Mouse (Mus musculus): ENCODE measurements around the gene Ndufa6. TPM values are rescaled to one million over a fixed set of nuclear protein-coding genes. Genes with fewer than 3 reads are reported as not detected.

Gene Ndufa6
- polyA plus RNA-seq (2014; fragmentation: Illumina TruSeq; extraction: RNeasy Lipid Tissue Mini Kit (QIAGEN cat#74804)), result 257 TPM

GRCm38 (mm10) chr15:82354126-82354945 is at the start of gene Ndufa6:
Gene Ndufa6, minus strand, starts transcription at chr15:82354322.

GRCm38 (mm10) chr15:82393922-82394321 is 39.8 kb upstream of the Ndufa6 start, which contains the start of gene Cyp2d11:
Gene Cyp2d11, minus strand, starts transcription at chr15:82394022.

DNA sequence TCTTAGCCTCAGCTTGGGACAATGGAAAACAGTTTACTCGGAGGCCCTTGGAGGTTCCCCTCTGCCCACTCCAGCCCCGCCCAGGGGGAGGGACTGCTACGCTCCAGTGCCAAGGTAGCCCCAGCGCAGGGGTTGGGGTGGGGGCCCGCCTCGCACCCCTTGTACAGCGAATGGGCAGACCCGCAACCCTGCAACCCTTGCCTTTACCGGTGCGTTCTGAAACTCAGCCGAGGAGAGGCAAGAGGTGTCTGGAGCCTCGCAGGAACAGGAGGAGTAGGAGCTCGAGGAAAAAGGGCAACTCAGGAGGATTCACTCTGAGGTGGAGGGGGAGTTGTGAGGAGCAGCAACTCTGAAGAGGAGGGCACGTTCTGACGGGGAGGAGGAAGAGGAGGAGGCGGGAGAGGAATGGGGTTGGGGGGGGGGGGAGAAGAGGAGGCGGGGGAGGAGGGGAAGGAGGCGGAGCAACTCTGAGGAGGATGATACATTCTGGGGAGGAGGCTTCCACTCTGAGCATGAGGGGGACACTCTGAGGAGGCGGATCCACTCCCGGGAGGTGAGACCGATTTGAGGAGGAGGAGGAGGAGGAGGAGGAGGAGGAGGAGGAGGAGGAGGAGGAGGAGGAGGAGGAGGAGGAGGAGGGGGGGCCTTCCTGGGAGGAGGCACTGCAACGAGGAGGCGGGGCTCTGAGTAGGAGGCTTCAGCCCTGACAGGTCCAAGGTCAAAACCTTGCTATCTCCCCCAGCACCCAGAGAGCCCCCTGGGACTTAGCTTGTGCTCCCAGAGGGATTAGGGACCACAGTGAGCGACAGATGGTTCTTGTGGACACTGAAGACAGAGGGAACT is 26.0 kb upstream of the Ndufa6 start, which contains the start of gene Cyp2d22:
Cyp2d22 (minus strand) TSS at position 390 of the 843 bp plus-strand sequence.

DNA sequence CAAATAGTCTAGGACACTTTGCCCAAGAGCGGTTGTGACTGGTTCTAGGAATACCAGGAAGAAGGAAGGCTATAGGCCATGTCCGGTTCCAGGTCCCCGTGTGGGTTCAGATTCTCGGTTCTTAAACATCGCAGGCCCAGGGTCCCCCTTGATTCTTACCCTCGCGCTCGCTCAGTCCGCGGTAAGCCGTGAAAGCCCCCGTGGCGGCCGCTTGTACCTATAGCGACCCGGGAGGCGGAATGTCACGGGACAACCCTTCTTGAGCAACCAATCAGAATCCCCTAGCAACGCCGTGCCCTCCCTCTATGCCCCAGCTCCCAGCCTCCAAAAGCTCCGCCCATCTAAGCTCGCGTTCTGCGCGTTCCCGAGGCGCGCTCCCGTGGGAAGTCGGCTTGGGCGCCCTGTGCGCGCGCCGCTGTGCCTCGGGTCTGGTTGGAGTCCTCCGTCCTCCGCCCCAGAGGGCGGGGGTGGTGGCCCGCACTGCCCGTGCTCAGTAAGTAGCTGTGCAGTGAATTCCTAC is 15.5 kb downstream of the Ndufa6 start, which contains the start of the genes Naga, Pheta2 and Smdt1:
Naga (minus strand) TSS at position 333 of the 520 bp plus-strand sequence.
Pheta2 (plus strand) TSS at position 350 of the 520 bp plus-strand sequence.
Smdt1 (plus strand) TSS at position 367 of the 520 bp plus-strand sequence.

Other genes starting within 250 kb of the Ndufa6 start
- gene Ccdc134, start 226.4 kb downstream of the Ndufa6 start, polyA plus RNA-seq (2014; fragmentation: Illumina TruSeq; extraction: RNeasy Lipid Tissue Mini Kit (QIAGEN cat#74804)), result 1.4 TPM
- gene Srebf2, start 207.1 kb downstream of the Ndufa6 start, polyA plus RNA-seq (2014; fragmentation: Illumina TruSeq; extraction: RNeasy Lipid Tissue Mini Kit (QIAGEN cat#74804)), result 9.6 TPM
- gene Shisa8, start 141.5 kb downstream of the Ndufa6 start, polyA plus RNA-seq (2014; fragmentation: Illumina TruSeq; extraction: RNeasy Lipid Tissue Mini Kit (QIAGEN cat#74804)), result not detected
- gene Tnfrsf13c, start 130.0 kb downstream of the Ndufa6 start, polyA plus RNA-seq (2014; fragmentation: Illumina TruSeq; extraction: RNeasy Lipid Tissue Mini Kit (QIAGEN cat#74804)), result not detected
- 2.6 TPM for gene Cenpm, start 109.6 kb downstream of the Ndufa6 start, polyA plus RNA-seq (2014; fragmentation: Illumina TruSeq; extraction: RNeasy Lipid Tissue Mini Kit (QIAGEN cat#74804))
- gene 1500009C09Rik, start 101.9 kb downstream of the Ndufa6 start, polyA plus RNA-seq (2014; fragmentation: Illumina TruSeq; extraction: RNeasy Lipid Tissue Mini Kit (QIAGEN cat#74804)), result not detected
- gene Sept3, start 79.4 kb downstream of the Ndufa6 start, polyA plus RNA-seq (2014; fragmentation: Illumina TruSeq; extraction: RNeasy Lipid Tissue Mini Kit (QIAGEN cat#74804)), result 0.63 TPM
- not detected for gene Wbp2nl, start 55.4 kb downstream of the Ndufa6 start, polyA plus RNA-seq (2014; fragmentation: Illumina TruSeq; extraction: RNeasy Lipid Tissue Mini Kit (QIAGEN cat#74804))
- gene Naga, start 15.4 kb downstream of the Ndufa6 start, polyA plus RNA-seq (2014; fragmentation: Illumina TruSeq; extraction: RNeasy Lipid Tissue Mini Kit (QIAGEN cat#74804)), result 20.9 TPM
- 2.2 TPM for gene Pheta2, start 15.4 kb downstream of the Ndufa6 start, polyA plus RNA-seq (2014; fragmentation: Illumina TruSeq; extraction: RNeasy Lipid Tissue Mini Kit (QIAGEN cat#74804))
- 16.3 TPM for gene Smdt1, start 15.4 kb downstream of the Ndufa6 start, polyA plus RNA-seq (2014; fragmentation: Illumina TruSeq; extraction: RNeasy Lipid Tissue Mini Kit (QIAGEN cat#74804))
- gene Cyp2d22, start 25.9 kb upstream of the Ndufa6 start, polyA plus RNA-seq (2014; fragmentation: Illumina TruSeq; extraction: RNeasy Lipid Tissue Mini Kit (QIAGEN cat#74804)), result 16.5 TPM
- not detected for gene Cyp2d11, start 39.7 kb upstream of the Ndufa6 start, polyA plus RNA-seq (2014; fragmentation: Illumina TruSeq; extraction: RNeasy Lipid Tissue Mini Kit (QIAGEN cat#74804))
- not detected for gene Cyp2d10, start 52.9 kb upstream of the Ndufa6 start, polyA plus RNA-seq (2014; fragmentation: Illumina TruSeq; extraction: RNeasy Lipid Tissue Mini Kit (QIAGEN cat#74804))
- gene Cyp2d9, start 79.1 kb upstream of the Ndufa6 start, polyA plus RNA-seq (2014; fragmentation: Illumina TruSeq; extraction: RNeasy Lipid Tissue Mini Kit (QIAGEN cat#74804)), result not detected
- not detected for gene Cyp2d12, start 200.8 kb upstream of the Ndufa6 start, polyA plus RNA-seq (2014; fragmentation: Illumina TruSeq; extraction: RNeasy Lipid Tissue Mini Kit (QIAGEN cat#74804))

All from ovary, adult 10 weeks (tissue).